12 mouse cellular contexts compared by ENCODE assay signal in the genomic region with DNA sequence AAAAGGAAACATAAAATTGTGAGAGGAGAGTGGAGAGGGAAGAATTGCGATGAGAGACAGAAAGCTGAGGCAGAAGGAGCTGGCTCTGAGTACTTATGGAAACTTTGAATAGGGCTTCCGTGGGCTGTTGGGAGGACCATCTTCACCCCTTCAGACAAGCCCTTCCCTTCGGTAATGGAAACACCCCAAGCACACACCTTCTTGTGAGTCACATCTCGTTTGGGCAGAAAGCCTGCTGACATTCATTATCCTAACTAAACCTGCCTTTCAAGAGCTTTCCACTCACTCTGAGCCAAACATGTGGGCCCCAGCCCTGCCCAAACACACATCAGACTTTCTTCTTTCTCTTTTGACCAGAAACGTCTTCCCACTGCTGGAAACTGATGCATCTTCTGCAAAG.
"Had no signal": no experiment of that assay in that cellular context is flagged by ENCODE, and none has a peak within 500 bp of the region (broad histone marks: within the 10 kb centered on the region; RNA-seq: fewer than 3 reads in every experiment).

No protein-coding gene starts in this region.

- H3K27ac ChIP-seq: kidney, embryonic 15.5 days; layer of hippocampus, adult 2 months; liver, embryonic 15.5 days; midbrain, embryonic 13.5 days had no signal

- H3K9me3 ChIP-seq: kidney, embryonic 15.5 days; liver, embryonic 15.5 days; midbrain, embryonic 13.5 days had no signal

- DNase-seq: kidney, adult 18-20 months; kidney, postnatal 25 days; left cerebral cortex, postnatal 4 days; lung, adult 2 months; lung, postnatal 36 days; right cerebral cortex, postnatal 14 days; thymus, postnatal 14 days had no signal

- H3K4me1 ChIP-seq: kidney, embryonic 15.5 days; liver, embryonic 15.5 days; midbrain, embryonic 13.5 days had no signal

- ATAC-seq: lung, postnatal 0 days; midbrain, embryonic 13.5 days had no signal

- H3K36me3 ChIP-seq: kidney, embryonic 15.5 days; liver, embryonic 15.5 days; midbrain, embryonic 13.5 days had no signal

- H3K9ac ChIP-seq: kidney, embryonic 15.5 days; liver, embryonic 15.5 days; midbrain, embryonic 13.5 days had no signal

- H3K4me2 ChIP-seq: kidney, embryonic 15.5 days; liver, embryonic 15.5 days; midbrain, embryonic 13.5 days had no signal

- H3K4me3 ChIP-seq: kidney, embryonic 15.5 days; layer of hippocampus, adult 2 months; liver, embryonic 15.5 days; midbrain, embryonic 13.5 days had no signal
